Mouse (Mus musculus): ENCODE data around the gene Rptor. TPM values are rescaled to one million over a fixed set of nuclear protein-coding genes. Genes with fewer than 3 reads are reported as not detected.

The Rptor gene
- total RNA-seq, 2 experiments from 2014 or later: 30.6 to 34.8 TPM

- DNase-seq: no peak
Observed at GRCm38 (mm10) chr11:119603527-119603905, 811 bp downstream of the Rptor start.

GRCm38 (mm10) chr11:119607464-119607863 is 4.8 kb downstream of the Rptor start:
- no peak for DNase-seq

GRCm38 (mm10) chr11:119611496-119611895 is 8.8 kb downstream of the Rptor start:
- DNase-seq: no peak

- no peak for DNase-seq
Observed at GRCm38 (mm10) chr11:119612179-119612578, 9.5 kb downstream of the Rptor start.

- DNase-seq: no peak
Observed at GRCm38 (mm10) chr11:119615087-119615486, 12.4 kb downstream of the Rptor start.

- DNase-seq: peak; percentile 59
Observed at GRCm38 (mm10) chr11:119618763-119619162, 16.1 kb downstream of the Rptor start.

GRCm38 (mm10) chr11:119621266-119621665 is 18.6 kb downstream of the Rptor start:
- DNase-seq: no peak

GRCm38 (mm10) chr11:119623800-119624199 is 21.1 kb downstream of the Rptor start:
- DNase-seq: no peak

GRCm38 (mm10) chr11:119624401-119624800 is 21.7 kb downstream of the Rptor start:
- no peak for DNase-seq

- DNase-seq: no peak
Observed at GRCm38 (mm10) chr11:119624955-119625354, 22.2 kb downstream of the Rptor start.

GRCm38 (mm10) chr11:119625476-119625875 is 22.8 kb downstream of the Rptor start:
- DNase-seq: peak; percentile 25

GRCm38 (mm10) chr11:119625943-119626342 is 23.2 kb downstream of the Rptor start:
- DNase-seq: no peak

GRCm38 (mm10) chr11:119627243-119627642 is 24.5 kb downstream of the Rptor start:
- DNase-seq: no peak

- no peak for DNase-seq
Observed at GRCm38 (mm10) chr11:119629072-119629471, 26.4 kb downstream of the Rptor start.

GRCm38 (mm10) chr11:119630329-119630728 is 27.6 kb downstream of the Rptor start:
- DNase-seq: no peak

GRCm38 (mm10) chr11:119631222-119631870 is 28.6 kb downstream of the Rptor start:
- DNase-seq: no peak

- DNase-seq: no peak
Observed at GRCm38 (mm10) chr11:119636371-119636883, 33.7 kb downstream of the Rptor start.

- DNase-seq: no peak
Observed at GRCm38 (mm10) chr11:119637519-119637918, 34.8 kb downstream of the Rptor start.

GRCm38 (mm10) chr11:119640491-119640890 is 37.8 kb downstream of the Rptor start:
- no peak for DNase-seq

GRCm38 (mm10) chr11:119641831-119642381 is 39.2 kb downstream of the Rptor start:
- DNase-seq: no peak

- DNase-seq: no peak
Observed at GRCm38 (mm10) chr11:119643347-119643746, 40.6 kb downstream of the Rptor start.

- no peak for DNase-seq
Observed at GRCm38 (mm10) chr11:119644140-119644539, 41.4 kb downstream of the Rptor start.

- no peak for DNase-seq
Observed at GRCm38 (mm10) chr11:119644612-119645379, 42.1 kb downstream of the Rptor start.

All from gastrocnemius, postnatal 10 days (tissue).